Mouse (Mus musculus) lung, postnatal 25 days (tissue): Measurements from ENCODE around the gene Fam53b.

Experiments used
- DNase-seq: peaks from one replicate; pipeline ENCODE4 v3.0.0; 2022; ENCODE audit warnings: low spot score

Gene Fam53b

DNA sequence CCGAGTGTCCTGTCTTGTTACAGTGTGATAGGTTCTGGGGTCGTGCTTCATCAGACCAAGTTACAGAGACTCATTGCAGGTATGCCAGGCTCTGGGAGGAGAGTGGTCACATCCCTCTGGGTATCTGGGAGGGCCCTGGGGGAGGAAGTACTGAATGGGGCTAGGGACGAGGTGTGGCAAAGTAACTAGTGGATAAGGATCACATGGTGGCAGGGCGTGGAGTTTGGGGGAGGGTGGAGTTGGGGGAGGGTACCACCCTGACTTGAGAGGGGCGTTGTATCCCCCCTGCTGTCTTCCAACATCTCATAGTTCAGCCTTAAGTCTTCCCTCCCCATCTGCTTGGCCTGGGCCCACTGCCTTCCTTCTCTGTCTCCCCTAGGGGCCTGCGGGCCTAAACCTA is 134.1 kb downstream of the Fam53b start:
- DNase-seq: no peak

DNA sequence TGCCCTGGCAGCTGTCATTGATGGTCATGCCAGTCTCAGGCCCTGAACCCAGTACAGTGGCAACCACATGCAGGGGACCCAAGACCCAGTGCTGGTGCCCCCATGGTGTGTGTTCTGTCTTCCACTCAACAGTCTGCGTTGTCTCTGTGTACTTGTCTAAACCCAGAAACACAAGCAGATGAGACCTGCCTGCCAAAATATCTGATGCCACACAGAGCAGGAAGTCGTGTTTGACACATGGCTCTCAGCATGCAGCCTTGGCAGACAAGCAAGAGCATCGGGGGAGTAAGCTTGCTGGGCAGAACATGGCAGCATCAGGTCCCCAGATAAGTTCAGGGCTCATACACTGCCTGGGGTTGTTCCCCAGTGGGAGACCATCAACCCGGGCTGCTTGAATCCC is 134.6 kb downstream of the Fam53b start:
- no peak for DNase-seq

DNA sequence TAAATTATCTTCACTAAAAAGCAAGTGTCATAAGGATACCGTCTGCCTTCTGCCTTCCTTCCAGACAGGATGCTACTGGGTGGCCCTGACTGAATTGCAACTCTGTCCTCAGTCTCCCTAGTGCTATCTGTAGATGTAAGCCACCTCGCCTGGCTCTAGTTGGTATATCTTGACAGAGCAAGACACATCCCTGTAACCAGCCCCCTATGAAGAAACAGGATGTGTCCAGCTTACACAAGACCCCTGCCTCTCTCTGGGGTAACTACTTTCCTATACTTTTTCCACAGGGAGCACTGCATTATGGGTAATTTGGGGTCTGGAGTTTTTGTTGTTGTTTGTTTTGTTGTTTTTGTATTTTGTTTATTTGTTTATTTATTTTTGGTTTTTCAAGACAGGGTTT is 137.8 kb downstream of the Fam53b start:
- no peak for DNase-seq

DNA sequence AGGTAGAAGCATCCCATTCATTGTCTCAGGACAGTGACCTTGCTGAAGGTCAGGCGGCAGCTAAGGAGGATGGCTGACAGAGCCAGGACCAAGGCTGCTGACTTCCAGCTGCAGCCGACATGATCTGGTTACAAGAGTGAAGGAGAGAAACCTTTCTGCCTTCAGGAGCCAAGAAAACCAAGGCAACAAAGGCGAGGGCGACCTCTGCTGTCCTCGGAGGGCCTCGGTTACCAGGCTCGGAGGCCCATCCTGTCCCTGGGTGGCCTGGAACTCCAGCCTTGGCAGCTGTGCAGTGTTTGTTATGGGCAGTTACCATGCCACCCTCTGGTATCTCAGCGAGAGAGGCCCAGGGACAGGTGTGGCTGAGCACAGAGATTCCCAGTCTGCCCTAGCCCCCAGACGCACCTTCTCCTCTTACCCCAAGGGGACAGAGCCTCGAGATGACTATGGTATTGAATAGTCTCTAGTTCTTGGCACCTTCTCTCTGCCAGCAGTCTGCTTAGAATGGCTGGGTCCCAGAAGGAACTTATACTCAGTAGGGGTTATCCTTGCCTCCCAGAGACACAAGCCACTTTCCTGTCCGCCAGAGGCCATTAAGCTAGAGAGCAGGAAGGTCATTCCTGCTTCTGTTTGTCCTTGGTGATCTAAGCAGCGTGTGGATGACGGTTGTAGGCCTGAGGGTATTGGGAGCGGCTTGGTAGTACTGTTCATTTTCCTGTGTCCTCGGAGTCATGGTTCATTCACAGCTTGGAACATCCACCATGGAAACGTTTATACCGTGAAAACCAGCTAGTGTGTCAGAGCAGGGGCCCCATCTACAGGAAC is 139.5 kb downstream of the Fam53b start:
- DNase-seq: peak; percentile 89

DNA sequence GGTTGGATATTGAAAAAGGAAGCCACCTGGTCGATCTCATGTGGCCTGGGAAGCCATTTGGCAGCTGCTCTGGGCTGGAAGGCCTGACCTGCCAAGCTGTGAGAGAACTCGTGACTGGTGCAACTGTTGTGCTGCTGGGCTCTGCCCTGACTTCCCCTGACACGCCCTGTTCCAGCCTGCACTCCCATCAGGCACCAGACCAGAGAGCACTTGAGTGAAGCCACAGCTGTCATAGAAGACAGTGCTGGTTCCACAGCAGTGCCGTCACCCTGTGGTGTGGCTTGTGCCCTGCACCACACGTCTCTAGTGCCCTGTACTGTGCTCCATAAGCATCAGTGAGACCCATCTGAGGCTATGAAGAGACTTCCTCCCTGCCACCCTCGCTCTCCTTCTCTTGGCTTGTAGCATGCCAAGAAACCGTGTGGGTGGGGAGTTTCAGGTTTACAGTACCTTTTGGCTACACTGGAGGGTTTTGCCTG is 141.2 kb downstream of the Fam53b start:
- DNase-seq: peak; percentile 86

DNA sequence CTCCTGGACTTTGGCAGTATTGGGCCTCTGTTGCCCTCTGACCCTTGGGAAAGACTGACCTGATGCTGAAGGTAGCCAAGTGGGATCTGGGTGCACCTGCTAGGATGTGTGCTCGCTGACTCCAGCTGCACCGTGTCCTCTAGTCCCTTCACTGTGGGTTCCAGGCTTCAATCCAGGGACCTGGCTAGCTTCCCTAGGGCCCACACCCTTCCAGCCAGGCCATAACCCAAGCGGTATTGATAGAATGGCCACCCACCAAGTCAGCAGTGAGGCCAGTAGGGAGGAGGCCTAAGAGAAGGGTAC is 142.9 kb downstream of the Fam53b start:
- DNase-seq: peak; percentile 76

DNA sequence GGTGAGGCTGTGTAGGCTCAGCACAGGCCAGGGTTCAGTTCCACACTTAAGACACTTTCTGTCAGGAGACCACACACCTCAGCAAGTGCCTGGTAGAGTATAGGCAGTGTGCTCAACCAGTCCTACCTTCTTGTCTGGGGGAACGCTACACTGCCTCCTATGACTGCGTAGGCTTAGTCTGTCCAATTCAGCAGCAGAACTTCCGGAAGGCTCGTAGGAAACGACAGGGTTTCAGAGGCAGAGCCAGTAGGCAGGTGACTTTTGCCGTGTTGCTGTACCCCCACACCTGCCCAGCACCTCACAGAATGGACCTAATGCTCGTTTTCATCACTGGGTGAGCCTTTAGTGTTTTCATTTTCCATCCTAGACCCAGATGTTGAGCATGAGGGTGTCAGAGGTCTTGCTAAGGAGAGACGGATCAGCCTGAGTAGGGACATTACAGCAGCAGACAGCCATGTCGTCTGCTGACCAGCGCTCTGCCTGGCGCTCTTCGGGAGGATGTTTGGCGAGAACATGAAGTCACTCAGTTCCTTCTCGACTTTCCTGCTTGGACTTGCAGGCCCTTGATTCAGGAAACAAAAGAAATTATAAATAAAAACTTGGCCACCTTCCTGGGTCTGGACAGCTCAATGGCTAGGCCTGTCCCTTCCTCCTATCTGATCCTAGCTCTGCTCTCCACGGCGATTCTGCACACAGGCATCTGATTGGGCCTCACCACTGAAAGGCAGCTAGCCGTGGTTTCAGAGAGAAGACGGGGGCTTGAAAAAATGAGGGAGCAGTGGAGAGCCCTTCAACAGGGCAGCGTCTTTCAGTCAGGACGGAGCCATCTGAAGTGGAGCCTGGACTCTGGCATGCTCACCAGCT is 143.5 kb downstream of the Fam53b start:
- DNase-seq: peak; percentile 88

DNA sequence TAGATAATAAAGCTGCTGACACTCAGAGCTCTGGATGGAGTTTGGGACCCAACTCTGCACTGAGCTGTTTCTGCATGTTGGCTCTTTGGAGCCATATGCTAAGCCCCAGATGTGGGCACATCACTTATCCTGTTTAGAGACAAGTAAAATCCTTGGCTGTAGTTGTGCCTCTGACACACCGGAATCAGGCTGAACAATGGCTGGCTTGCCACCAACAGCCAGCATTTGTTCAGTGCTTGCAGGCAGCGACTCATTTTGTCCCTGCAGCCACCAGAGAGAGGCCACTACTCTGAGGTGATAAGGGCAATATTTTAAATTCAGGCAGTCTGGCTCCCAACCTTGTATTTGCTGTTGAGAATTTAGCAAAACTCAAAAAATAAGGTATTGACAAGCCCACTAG is 145.1 kb downstream of the Fam53b start:
- peak; percentile 81 for DNase-seq

DNA sequence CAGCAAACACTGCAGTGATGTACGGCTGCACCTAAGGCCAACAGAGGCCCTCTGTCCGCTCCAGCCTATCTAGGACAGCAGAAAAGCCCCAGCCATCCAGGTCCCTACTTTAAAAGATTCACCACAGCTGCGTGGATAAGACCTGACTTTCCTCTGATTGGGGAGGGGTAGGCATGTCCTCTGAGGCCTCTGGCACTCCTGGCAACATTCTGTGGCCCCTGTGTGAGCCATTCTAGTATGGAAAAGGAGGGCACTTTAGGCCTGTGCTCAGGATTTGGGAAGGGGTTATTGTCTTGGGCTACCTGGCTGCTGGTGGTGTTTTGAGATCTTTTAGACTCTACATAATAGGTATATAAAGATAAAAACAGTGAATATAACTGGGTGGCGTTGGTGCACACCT is 147.2 kb downstream of the Fam53b start:
- DNase-seq: no peak

DNA sequence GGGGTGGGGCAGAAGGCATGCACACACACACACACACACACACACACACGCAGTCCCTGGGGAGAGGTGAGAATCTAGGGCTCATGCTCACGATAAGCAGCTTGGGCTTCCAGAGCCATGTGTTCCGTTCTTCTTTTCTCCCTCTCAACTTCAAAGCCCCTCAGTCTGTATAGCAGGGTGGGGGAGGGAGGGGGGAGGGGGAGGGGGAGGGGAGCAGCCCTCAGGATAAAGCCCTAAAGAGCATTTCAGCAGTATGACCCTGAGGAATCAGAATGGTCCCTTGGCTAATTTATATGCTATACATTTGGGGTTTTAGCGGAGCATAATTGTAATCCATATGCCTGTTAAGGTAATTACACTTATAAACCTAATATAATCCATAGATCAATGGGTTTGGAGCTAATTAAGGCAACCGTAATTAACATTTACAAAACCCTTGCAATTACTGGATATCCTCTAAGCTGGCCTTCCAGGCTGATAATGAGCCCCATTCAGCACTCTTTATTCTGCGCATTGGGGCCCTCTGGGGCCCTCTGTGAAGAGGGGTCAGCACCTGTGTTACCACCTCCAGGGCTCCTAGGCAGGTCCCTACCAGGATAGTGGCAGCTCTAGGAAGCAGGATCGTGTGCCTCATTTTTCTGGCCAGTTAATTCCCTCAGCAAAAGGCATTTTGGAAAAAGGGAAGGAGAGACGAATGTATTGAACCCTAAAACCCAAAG is 147.9 kb downstream of the Fam53b start:
- DNase-seq: no peak

DNA sequence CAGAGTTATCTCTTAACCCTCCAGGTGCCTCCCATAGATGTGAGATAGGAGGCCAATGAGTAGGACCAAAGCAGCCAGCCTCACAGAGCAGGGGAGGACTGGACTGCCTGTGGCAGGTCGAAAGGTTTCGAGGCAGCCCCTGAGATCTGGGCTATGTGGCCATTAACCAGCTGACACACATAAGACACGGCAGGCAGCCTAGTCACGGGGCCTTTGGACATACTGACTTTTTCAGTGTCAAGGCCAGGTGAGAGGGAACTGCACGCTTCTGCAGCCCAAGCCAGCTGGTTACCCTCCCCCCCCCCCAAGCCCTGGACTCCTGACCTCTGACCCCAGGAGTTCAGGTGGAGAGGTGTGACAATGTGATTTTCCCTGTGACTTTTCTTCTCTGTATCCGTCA is 148.9 kb downstream of the Fam53b start:
- no peak for DNase-seq

DNA sequence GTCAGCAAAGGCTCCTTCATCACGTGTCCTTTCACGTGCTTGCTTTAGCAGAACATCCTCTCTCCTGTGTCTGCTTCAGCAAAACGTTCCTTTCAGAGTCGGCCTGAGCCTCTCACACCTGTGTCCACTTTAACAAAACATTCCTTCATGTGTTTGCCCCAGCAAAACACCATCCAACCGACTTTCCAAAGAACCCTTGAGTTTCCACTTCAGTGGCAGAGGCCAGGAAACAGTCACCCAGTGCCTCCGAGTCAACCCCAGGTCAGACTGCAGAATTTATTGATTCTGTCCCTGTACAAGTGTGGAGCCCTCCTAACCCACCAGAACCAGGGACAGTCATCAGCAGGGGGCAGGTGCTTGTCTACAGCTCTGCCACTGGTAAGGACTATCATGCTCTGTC is 150.9 kb downstream of the Fam53b start:
- DNase-seq: peak; percentile 81
